Mouse (Mus musculus): ENCODE results near the gene Slc24a1.

- TF ChIP-seq CTCF (IDR thresholded peaks at IDR 0.05; ENCODE audit: low read depth, low read length) = no peak
- TF ChIP-seq GATA1 (IDR thresholded peaks at IDR 0.05; ENCODE audit: borderline replicate concordance, low read length) = no peak
- TF ChIP-seq TAL1 (conservative IDR thresholded peaks at IDR 0.05; ENCODE audit: low read depth, low read length) = no peak
Measured at GRCm38 (mm10) chr9:64931751-64932610, 19.4 kb downstream of the Slc24a1 start.

Measured in G1E (cell line).